Mouse (Mus musculus): ENCODE measurements around the gene Ldlrad3. TPM values are rescaled to one million over a fixed set of nuclear protein-coding genes. Genes with fewer than 3 reads are reported as not detected.

Gene Ldlrad3
- polyA plus RNA-seq, 1 experiment from 2014 or later, result 35.9 TPM

DNA sequence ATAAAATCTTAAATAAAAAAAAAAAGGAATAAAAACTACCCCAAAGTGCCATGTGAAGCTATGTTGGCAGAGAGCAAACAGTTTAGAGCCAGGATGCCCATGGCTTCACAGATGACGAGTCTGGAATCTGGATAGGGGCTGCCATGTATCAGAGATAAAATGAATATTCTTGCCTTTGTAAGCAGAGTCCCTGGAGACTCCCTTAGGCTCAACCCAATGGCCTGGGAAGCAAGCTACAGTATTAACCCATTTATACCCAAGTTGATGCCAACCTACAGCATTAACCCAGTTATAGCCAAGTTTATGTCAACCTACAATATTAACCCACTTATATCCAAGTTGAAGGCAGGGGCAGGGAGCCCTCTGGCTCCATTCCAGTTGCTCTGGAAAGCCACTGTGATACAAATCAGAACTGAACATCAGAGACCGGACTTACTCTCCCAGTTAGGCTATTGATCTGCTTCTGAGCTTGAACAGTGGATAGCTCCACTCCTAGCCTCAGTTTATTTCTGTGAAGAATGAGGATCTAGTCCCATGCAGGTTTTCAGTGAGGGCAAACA is 16.1 kb upstream of the Ldlrad3 start:
- Histone ChIP-seq H3K36me3 (ENCODE audit: poor library complexity, severe bottlenecking) (no peaks in the 10 kb centered on the region), H3K9me3 (replicated peaks) (no peaks in the 10 kb centered on the region), H3K27me3 (no peaks in the 10 kb centered on the region), H3K9ac (no peak overlapping the region), H3K4me1 (peaks cover 21% of the 10 kb centered on the region), H3K27ac (no peak overlapping the region), H3K4me3 (no peak overlapping the region), H3K4me2 (no peak overlapping the region)
- 69% methylated on average over 2 of the region's 2 CpGs for WGBS
- no peak for ATAC-seq

DNA sequence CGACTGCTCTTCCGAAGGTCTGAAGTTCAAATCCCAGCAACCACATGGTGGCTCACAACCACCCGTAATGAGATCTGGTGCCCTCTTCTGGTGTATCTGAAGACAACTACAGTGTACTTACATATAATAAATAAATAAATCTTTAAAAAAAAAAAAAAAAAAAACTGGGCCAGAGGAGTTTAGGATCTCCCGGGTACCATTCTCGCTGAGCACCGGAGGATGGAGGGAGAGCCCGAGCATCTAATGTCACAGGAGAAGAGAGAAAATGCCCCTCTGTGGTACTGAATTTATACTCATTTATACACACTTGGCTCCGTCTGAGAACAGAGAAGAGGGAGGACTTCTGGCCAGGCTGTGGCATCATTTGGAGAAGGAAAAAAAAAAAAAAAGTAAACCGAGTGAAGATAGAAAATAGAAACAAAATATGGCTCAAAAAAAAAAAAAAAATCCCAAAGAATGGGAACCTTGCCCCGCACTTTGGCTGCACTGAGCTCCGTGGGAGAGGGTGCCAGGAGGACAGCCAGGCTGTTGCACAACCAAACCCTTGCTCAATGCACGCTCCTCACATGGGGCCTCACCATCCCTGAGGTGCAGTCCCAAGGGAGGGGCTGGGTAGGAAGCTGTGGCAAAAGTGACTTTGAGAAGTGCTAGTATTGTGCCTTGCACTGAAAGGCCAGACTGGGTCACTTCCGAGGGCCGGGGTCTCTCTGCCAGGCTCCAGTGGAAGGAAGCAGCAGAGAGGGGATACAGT is 15.2 kb upstream of the Ldlrad3 start:
- 80% methylated on average over 13 of the region's 14 CpGs for WGBS
- no peak; the same call in 1 of the 2 replicates for ATAC-seq
- Histone ChIP-seq H3K27me3 (no peaks in the 10 kb centered on the region), H3K9ac (no peak overlapping the region), H3K4me3 (no peak overlapping the region), H3K4me1 (peaks cover 17% of the 10 kb centered on the region), H3K36me3 (ENCODE audit: poor library complexity, severe bottlenecking) (no peaks in the 10 kb centered on the region), H3K4me2 (no peak overlapping the region), H3K9me3 (replicated peaks) (no peaks in the 10 kb centered on the region), H3K27ac (no peak overlapping the region)

DNA sequence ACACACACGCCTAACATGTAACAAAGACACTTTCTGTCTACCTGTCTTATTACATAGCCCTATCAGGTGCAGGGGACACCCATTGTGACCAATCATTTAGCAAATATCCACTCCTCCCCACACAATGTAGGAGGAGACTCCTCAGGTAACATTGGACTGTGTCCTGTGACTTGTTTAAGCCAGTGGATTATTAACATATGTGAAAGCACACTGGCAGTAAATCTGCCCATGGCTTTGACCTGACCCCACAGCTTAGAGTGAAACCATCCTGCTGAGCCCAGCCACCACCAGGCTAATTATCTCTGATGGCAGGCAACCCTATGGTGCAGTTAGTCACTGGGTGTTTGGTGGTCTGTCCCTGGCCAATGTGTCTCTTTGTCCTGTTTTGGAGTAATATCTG is 11.1 kb upstream of the Ldlrad3 start:
- Histone ChIP-seq H3K36me3 (ENCODE audit: poor library complexity, severe bottlenecking) (no peaks in the 10 kb centered on the region), H3K9ac (no peak overlapping the region), H3K27me3 (no peaks in the 10 kb centered on the region), H3K9me3 (replicated peaks) (no peaks in the 10 kb centered on the region), H3K4me1 (0 out of 2 replicates have a peak, but pooled peaks cover 5% of the 10 kb centered on the region), H3K4me3 (no peak overlapping the region), H3K4me2 (no peak overlapping the region), H3K27ac (no peak overlapping the region)
- WGBS, result 67% methylated on average over 1 of the region's 1 CpGs
- no peak for ATAC-seq

DNA sequence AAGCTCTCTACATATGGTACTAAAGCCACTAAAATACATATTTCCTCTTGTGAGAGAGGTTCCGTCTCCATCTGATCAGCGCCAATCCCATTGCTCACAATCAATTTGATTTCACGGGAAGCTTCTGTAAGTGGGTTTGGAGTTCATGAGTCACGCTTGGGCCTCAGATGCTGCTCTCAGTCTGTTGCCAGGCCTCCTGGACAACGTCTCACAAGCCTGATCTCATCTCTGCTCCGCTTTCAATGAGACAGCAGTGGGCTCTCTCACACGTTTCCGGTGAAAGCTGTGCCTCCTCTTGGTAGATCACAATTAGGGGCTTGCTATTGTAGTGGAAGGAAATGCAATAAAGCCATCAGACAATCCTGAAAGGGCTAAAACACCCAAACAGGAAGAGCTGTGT is 10.5 kb upstream of the Ldlrad3 start:
- ATAC-seq, result no peak
- Histone ChIP-seq H3K4me3 (no peak overlapping the region), H3K36me3 (ENCODE audit: poor library complexity, severe bottlenecking) (no peaks in the 10 kb centered on the region), H3K4me1 (0 out of 2 replicates have a peak, but pooled peaks cover 5% of the 10 kb centered on the region), H3K9ac (no peak overlapping the region), H3K27ac (no peak overlapping the region), H3K27me3 (no peaks in the 10 kb centered on the region), H3K4me2 (no peak overlapping the region), H3K9me3 (replicated peaks) (no peaks in the 10 kb centered on the region)
- WGBS, result 65% methylated on average over 8 of the region's 8 CpGs

DNA sequence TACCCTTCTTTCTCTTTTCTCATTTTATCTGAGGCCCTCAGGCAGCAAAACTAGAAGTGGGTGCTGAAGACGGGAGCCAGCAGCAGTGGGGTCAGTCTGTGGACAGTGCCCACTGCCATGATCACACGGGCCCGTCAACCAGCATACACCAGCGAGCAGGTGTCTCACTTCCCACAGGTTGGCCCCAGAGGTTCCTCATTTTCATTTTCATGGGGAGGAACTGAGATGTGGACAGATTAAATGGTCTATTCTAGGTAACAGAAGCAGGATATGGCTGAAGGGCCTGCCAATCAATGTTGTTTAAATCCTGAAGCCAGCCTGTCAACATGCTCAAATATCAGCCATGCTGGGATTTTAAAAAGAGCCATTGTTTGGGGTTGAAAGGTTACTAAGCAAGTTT is 9.3 kb upstream of the Ldlrad3 start:
- H3K9ac ChIP-seq, result no peak overlapping the region
- H3K9me3 ChIP-seq (replicated peaks), result no peaks in the 10 kb centered on the region
- no peak overlapping the region for H3K4me3 ChIP-seq
- no peak overlapping the region for H3K27ac ChIP-seq
- no peaks in the 10 kb centered on the region for H3K27me3 ChIP-seq
- ATAC-seq, result no peak
- no peaks in the 10 kb centered on the region for H3K36me3 ChIP-seq (ENCODE audit: poor library complexity, severe bottlenecking)
- 92% methylated on average over 4 of the region's 4 CpGs for WGBS
- H3K4me2 ChIP-seq, result no peak overlapping the region
- 0 out of 2 replicates have a peak, but pooled peaks cover 5% of the 10 kb centered on the region for H3K4me1 ChIP-seq

DNA sequence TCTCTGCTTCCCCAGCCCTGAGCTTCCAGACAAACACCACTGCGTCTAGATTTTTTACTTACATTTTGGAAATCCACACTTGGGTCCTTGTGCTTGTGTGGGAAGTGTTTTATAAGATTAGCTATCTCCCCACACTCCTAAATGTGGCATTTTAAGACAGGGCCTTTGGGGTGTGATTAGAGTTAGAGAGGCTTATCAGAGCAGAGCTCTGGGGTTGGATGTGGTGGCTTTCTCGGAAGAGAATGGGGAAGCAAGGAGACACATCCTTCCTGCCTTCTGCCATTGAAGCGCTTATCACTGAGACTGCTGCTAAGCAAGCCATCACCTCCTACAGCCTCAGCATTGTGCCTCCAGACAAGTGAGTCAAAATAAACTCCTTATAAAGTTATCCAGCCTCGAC is 8.1 kb upstream of the Ldlrad3 start:
- Histone ChIP-seq H3K4me2 (no peak overlapping the region), H3K4me3 (no peak overlapping the region), H3K27me3 (no peaks in the 10 kb centered on the region), H3K27ac (no peak overlapping the region), H3K4me1 (0 out of 2 replicates have a peak, but pooled peaks cover 5% of the 10 kb centered on the region), H3K9ac (no peak overlapping the region), H3K9me3 (replicated peaks) (no peaks in the 10 kb centered on the region), H3K36me3 (ENCODE audit: poor library complexity, severe bottlenecking) (no peaks in the 10 kb centered on the region)
- no peak for ATAC-seq
- 77% methylated on average over 4 of the region's 4 CpGs for WGBS

DNA sequence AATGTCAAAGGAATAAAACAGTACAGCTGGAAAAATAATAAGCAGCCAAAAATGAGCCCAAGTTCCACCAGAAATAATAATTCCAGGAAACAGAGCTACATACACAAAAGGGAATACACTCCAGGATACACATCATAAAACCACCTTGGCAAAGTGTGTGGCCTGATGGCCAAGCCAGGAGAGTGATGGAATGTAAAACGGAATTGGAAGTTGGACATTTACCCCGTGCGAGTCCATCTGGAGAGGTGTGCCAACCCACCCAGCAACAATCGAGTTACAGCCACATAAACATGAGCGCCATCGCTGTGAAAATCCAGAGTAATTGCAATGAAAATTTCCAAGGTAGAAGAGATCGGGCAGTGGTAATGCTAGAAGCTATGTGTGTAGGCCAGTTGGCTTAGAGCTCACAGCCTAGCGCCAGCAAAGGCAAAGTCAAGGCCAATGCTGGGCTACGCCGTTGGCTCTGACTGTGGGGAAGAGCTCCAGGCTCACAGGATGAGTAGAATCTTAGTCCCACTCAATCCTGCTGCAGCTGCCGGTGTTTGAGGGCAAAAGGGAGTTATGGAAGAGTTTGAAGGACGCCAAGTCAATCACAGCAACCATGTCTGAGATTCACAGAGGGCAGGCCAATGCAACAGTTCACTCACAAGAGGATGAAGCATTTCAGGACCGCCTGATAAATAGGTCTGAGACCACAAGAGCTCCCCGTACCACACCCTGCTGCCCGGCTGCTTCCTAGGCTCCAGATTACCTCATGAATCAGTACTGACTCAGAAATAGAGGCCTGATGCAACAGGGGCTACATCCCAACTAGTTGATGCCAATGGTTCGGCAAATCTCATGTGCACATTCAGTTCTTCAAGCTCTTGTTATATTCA is 7.0 kb upstream of the Ldlrad3 start:
- no peak overlapping the region for H3K4me2 ChIP-seq
- no peak overlapping the region for H3K27ac ChIP-seq
- H3K4me1 ChIP-seq, result 0 out of 2 replicates have a peak, but pooled peaks cover 5% of the 10 kb centered on the region
- 94% methylated on average over 16 of the region's 16 CpGs for WGBS
- H3K27me3 ChIP-seq, result no peaks in the 10 kb centered on the region
- ATAC-seq, result no peak
- H3K36me3 ChIP-seq (ENCODE audit: poor library complexity, severe bottlenecking), result no peaks in the 10 kb centered on the region
- H3K9ac ChIP-seq, result no peak overlapping the region
- no peaks in the 10 kb centered on the region for H3K9me3 ChIP-seq (replicated peaks)
- no peak overlapping the region for H3K4me3 ChIP-seq

DNA sequence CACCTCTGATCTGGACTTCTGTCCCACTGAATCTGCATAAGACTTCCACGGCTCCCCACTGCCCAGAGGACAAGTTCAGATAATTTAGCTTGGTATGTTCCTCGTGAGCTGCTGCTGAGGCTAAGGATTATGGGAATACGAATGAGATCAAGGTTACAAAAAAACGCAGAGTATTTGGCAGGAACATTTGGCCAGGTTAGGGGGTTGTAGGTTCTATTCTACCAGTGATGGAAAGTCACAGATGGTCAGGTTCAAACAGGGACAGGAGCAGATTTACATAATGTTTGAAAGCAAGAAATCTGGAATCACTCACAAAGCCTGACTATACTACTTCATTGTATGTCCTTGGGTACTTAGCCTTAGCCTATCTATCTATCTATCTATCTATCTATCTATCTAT is 5.6 kb upstream of the Ldlrad3 start:
- no peaks in the 10 kb centered on the region for H3K9me3 ChIP-seq (replicated peaks)
- peaks cover 10% of the 10 kb centered on the region for H3K4me1 ChIP-seq
- H3K4me3 ChIP-seq, result no peak overlapping the region
- 78% methylated on average over 4 of the region's 4 CpGs for WGBS
- no peaks in the 10 kb centered on the region for H3K27me3 ChIP-seq
- no peak for ATAC-seq
- H3K9ac ChIP-seq, result no peak overlapping the region
- H3K27ac ChIP-seq, result no peak overlapping the region
- H3K4me2 ChIP-seq, result no peak overlapping the region
- H3K36me3 ChIP-seq (ENCODE audit: poor library complexity, severe bottlenecking), result no peaks in the 10 kb centered on the region

DNA sequence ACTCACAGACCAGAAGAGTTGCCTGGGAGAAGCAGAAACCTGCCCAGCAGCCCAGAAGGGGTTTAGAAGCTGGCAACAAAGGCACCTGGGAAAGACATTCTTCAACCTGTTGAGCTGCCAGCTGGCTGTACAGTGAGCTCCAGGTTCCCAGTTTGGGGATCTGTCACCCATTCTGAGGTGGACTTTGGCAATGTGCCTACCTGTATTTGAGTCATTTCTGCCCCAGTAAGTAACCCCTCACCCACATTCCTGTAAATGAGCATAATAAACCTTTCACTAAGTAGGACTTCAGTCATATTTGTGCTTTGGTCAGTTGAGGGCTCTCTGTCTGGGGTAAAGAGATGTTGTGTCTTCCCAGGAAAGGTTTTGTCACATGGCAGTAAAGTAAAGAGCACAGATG is 4.8 kb upstream of the Ldlrad3 start:
- no peak for ATAC-seq
- H3K9me3 ChIP-seq (replicated peaks), result no peaks in the 10 kb centered on the region

DNA sequence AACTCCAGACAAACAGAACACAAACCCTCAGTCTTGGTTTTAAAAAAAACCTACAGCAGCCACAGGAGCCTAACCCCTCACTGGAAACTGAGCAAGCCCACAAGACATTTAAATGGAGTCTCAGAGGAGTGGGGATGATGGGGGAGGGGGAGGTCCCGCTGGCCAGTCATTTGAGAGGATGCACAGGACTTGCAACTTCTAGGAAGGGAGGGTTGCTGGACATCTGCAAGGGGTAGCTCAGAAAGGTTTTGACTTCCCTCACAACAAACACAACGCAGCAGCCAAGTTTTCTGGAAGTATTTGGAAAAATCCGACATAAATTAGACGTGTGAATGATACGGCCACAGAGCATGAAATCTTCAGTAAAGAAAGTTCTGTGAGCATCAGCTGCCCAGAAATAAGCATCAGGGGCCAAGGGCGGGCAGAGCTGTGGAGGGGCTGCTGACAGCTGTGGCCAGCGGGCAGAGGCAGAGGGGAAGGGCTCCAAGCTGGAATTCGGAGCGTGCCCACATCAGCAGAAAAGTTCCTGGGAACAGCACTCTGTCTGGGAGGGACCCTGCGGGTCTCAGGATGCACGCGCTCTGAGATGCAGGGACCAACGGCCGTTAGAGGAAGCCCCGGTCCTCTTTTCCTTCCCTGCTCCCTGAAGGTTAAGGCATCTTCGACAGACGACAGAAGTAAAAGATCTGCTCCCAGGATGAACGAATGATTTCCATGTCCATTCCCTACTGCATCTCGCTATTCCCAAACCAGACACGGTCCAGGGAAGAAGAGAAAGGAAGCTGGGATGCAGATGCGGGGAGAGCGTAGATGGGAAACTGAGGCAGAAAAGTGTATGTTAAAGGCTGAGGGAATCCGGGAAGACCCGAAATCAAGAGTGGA is 875 bp downstream of the Ldlrad3 start:
- no peaks in the 10 kb centered on the region for H3K27me3 ChIP-seq
- peak overlapping the region; percentile 81 for H3K4me3 ChIP-seq
- H3K27ac ChIP-seq, result peak overlapping the region; percentile 85
- peak overlapping the region; percentile 91 for H3K9ac ChIP-seq
- peak overlapping the region; percentile 87 for H3K4me2 ChIP-seq
- H3K36me3 ChIP-seq (ENCODE audit: poor library complexity, severe bottlenecking), result no peaks in the 10 kb centered on the region; the same call in 1 of the 2 replicates
- no peaks in the 10 kb centered on the region for H3K9me3 ChIP-seq (replicated peaks)
- WGBS, result 0% methylated on average over 24 of the region's 24 CpGs
- H3K4me1 ChIP-seq, result peaks cover 37% of the 10 kb centered on the region
- ATAC-seq, result peak; percentile 42

More for the DNA sequence above, 4.8 kb upstream of the Ldlrad3 start:
- no peak overlapping the region for H3K4me2 ChIP-seq
- no peaks in the 10 kb centered on the region for H3K36me3 ChIP-seq (ENCODE audit: poor library complexity, severe bottlenecking)
- no peak overlapping the region for H3K9ac ChIP-seq
- peaks cover 12% of the 10 kb centered on the region for H3K4me1 ChIP-seq
- no peaks in the 10 kb centered on the region for H3K27me3 ChIP-seq
- H3K27ac ChIP-seq, result no peak overlapping the region
- H3K4me3 ChIP-seq, result no peak overlapping the region

DNA sequence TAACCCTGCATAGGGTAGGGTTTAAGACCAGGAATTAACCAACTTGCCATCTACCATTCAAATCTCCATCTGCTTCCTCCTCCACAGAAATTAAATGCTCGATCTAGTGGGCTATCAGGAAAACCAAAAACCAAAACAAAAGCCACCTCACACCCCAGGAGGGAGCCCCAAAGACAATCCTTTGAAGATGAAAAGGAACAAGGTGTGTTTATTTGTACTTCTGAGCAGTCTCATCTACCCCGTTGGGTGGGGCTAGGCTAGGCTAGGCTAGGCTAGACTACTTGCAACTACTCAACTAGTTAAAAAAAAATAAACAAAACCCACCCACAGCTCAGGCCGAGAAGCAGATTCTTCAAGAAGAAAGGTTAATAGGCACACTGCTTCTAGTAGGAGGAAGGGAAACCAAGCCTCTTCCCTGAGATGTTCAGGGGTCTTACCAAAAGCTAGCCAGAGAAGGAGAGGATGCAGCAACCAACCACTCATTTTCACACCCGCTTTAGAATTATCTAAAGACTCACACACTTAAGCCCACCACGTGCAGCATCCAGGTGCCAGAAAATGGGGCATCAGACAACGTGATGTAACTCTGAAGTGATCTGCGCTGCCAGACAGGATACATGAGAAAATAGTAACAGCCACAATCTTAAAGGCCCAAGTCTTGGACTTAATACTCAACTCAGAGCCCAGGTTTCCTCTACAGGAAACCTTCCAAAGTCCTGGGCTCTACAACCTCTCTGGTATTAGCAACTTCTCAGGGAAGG is 2.3 kb downstream of the Ldlrad3 start:
- peak overlapping the region; percentile 87 for H3K4me2 ChIP-seq

More for the DNA sequence above, 2.3 kb downstream of the Ldlrad3 start:
- no peak overlapping the region for H3K4me3 ChIP-seq
- H3K9me3 ChIP-seq (replicated peaks), result no peaks in the 10 kb centered on the region
- WGBS, result 82% methylated on average over 7 of the region's 7 CpGs
- no peak for ATAC-seq
- H3K4me1 ChIP-seq, result peaks cover 37% of the 10 kb centered on the region
- no peak overlapping the region for H3K27ac ChIP-seq
- H3K9ac ChIP-seq, result no peak overlapping the region
- no peaks in the 10 kb centered on the region; the same call in 1 of the 2 replicates for H3K36me3 ChIP-seq (ENCODE audit: poor library complexity, severe bottlenecking)
- H3K27me3 ChIP-seq, result no peaks in the 10 kb centered on the region
